Mouse (Mus musculus): Measurements from ENCODE around the gene Hist2h3c2. TPM values are rescaled to one million over a fixed set of nuclear protein-coding genes. Genes with fewer than 3 reads are reported as not detected.
"Not testable (repeated sequence)": the region's sequence is repeated elsewhere in the genome, so short reads cannot be mapped to it uniquely, and the experiment has no call there.

The Hist2h3c2 gene
- polyA plus RNA-seq, 1 experiment from 2014 or later = 2.4 TPM

DNA sequence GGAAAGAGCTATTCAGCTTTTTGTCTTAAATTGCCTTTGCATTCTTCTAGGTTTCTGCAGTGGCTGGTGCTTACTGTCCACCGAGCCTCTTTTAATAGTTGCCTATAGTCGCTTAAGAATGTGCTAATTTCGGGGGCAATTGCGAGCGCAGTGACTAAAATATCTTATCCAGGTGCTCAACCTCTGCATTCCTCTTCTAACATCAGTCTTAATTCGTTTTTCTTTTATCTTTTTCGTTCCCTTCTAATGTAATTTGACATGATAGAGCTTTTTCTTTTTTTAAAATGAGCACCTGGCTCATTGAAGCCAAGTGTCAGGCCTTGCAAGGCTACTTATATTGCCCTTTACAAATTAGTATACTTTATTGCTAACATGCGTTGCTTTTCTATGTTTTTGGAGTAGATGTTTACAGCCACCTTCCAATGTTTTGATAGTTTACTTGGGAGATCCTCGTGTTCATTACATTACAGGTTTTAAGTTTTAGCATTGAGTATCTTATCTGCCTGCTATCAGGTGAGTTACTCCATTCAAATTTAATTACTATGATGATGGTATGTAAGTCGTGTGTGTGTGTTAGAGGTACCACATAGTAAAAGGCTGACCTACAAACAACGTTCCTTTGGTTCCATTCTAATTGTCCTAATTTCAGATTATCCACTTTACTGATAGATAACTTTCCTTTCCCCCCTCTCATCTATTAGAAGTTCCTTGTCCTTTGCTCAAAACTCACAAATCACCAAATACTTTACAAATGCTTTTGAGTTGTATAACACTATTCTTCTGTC lies 8.6 kb upstream of the Hist2h3c2 start:
- Histone ChIP-seq H3K4me1 (replicated peaks; ENCODE audit: control insufficient read depth, insufficient read depth, low read length) (peaks cover 12% of the 10 kb centered on the region), H3K4me2 (ENCODE audit: low read length) (peak overlapping the region; percentile 35), H3K27ac (ENCODE audit: low read length) (no peak overlapping the region), H3K4me3 (replicated peaks; ENCODE audit: low read length) (peak overlapping the region; percentile 38), H3K36me3 (ENCODE audit: control insufficient read depth, insufficient read depth) (no peaks in the 10 kb centered on the region), H3K27me3 (replicated peaks; ENCODE audit: control insufficient read depth, insufficient read depth, low read length) (no peaks in the 10 kb centered on the region), H3K9me3 (ENCODE audit: control insufficient read depth, low read length) (no peaks in the 10 kb centered on the region), H3K9ac (replicated peaks; ENCODE audit: low read depth, low read length) (peak overlapping the region; percentile 37; the same call in 1 of the 2 replicates)
- no peak for ATAC-seq
- WGBS = 2% methylated on average over 11 of the region's 11 CpGs

DNA sequence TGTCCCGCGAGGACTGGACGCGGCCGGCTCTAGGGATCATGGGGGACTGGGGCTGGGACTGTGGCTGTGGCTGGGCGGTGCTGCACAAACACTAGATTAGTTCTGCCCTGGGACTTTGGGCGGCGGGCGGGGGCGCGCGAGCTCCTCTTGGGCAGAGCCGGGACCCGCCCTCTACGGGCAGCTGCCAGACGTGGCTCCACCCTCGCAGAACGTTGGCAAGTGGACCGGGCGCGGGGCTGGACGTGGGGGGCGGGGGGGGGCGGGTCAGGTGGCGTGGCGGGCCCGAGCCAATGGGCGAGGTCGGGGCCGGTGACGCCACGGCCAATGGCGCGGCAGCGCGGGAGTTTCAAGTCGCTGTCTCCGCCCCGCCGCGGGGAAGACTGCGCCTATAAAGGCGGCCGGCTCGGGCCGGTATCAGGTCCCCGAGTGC lies 7.5 kb upstream of the Hist2h3c2 start, which contains the start of gene Hist2h3c1:
Gene Hist2h3c1, plus strand, starts transcription at position 259 of the 430 bp plus-strand sequence.
- H3K4me2 ChIP-seq (ENCODE audit: low read length) = peak within 1 kb of the TSS; percentile 39
- not testable (repeated sequence) for H3K9me3 ChIP-seq (ENCODE audit: control insufficient read depth, low read length); H3K27ac ChIP-seq (ENCODE audit: low read length); H3K36me3 ChIP-seq (ENCODE audit: control insufficient read depth, insufficient read depth); H3K27me3 ChIP-seq (replicated peaks; ENCODE audit: control insufficient read depth, insufficient read depth, low read length)
- H3K9ac ChIP-seq (replicated peaks; ENCODE audit: low read depth, low read length) = peak within 1 kb of the TSS; percentile 37; the same call in 1 of the 2 replicates
- WGBS = no CpG with 5 or more reads among the region's 47 CpGs
- peak within 1 kb of the TSS; percentile 38 for H3K4me3 ChIP-seq (replicated peaks; ENCODE audit: low read length)
- peaks cover 12% of the 10 kb centered on the region for H3K4me1 ChIP-seq (replicated peaks; ENCODE audit: control insufficient read depth, insufficient read depth, low read length)
- peak; percentile 87 for ATAC-seq

DNA sequence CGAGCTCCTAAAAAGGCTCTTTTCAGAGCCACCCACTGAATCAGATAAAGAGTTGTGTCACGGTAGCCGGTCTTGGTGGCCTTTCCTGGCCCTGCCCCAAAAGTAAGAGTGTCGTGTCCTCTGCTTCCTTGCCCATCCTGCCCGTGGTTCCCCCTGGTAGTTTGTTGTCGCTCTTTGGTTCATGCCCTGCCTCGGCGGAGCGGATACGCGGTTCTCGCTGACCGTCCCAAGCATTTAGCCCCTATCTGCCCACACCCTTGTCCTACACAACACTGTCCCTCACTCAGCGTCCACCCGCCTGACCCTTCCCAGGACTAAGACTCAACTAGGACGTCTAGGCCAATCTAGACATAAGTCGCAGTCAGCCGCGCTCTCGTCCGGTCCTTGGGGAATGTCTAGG lies 7.1 kb upstream of the Hist2h3c2 start:
- H3K27me3 ChIP-seq (replicated peaks; ENCODE audit: control insufficient read depth, insufficient read depth, low read length); H3K9me3 ChIP-seq (ENCODE audit: control insufficient read depth, low read length); H3K36me3 ChIP-seq (ENCODE audit: control insufficient read depth, insufficient read depth); H3K9ac ChIP-seq (replicated peaks; ENCODE audit: low read depth, low read length); ATAC-seq; H3K27ac ChIP-seq (ENCODE audit: low read length): not testable (repeated sequence)
- H3K4me2 ChIP-seq (ENCODE audit: low read length) = peak overlapping the region; percentile 39
- peak overlapping the region; percentile 38 for H3K4me3 ChIP-seq (replicated peaks; ENCODE audit: low read length)
- 0% methylated on average over 9 of the region's 21 CpGs for WGBS
- H3K4me1 ChIP-seq (replicated peaks; ENCODE audit: control insufficient read depth, insufficient read depth, low read length) = peaks cover 12% of the 10 kb centered on the region

DNA sequence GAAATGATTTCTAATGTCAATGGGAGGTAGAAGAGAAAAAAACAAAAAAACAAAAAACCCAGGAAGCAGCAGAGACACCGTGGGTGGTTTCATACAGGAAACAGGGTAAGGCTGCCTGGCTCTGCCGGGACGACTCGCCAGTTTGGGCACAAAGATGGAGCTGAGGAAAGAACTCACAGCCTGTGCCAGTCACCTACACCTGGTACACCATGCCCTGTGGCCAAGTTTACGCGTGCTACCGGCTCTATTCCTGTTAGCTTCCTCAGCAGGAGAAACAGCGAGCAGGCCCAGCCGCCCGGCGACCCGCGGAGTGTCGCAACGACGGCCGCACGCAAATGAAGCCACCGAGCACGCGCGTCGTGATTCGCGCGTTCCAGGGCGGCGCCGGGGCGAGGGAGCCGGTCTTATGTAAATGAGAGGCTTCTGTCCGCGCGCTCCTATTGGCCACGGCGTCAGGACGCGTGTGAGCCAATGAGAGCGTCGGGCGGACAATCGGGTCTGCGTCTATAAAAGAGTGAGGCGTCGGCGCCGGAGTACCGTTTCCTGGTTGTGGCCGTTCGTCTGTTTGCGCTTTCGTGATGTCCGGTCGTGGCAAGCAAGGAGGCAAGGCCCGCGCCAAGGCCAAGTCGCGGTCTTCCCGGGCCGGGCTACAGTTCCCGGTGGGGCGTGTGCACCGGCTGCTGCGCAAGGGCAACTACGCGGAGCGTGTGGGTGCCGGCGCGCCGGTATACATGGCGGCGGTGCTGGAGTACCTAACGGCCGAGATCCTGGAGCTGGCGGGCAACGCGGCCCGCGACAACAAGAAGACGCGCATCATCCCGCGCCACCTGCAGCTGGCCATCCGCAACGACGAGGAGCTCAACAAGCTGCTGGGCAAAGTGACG lies 6.3 kb upstream of the Hist2h3c2 start, which contains the start of gene Hist2h2aa1:
Gene Hist2h2aa1, plus strand, starts transcription at position 495 of the 884 bp plus-strand sequence.
- Histone ChIP-seq H3K4me1 (replicated peaks; ENCODE audit: control insufficient read depth, insufficient read depth, low read length) (peaks cover 14% of the 10 kb centered on the region), H3K4me2 (ENCODE audit: low read length) (peak within 1 kb of the TSS; percentile 64), H3K4me3 (replicated peaks; ENCODE audit: low read length) (peak within 1 kb of the TSS; percentile 53), H3K27ac (ENCODE audit: low read length) (peak within 1 kb of the TSS; percentile 96), H3K9ac (replicated peaks; ENCODE audit: low read depth, low read length) (peak within 1 kb of the TSS; percentile 75)
- WGBS = under 1% methylated on average over 20 of the region's 88 CpGs
- not testable (repeated sequence) for H3K27me3 ChIP-seq (replicated peaks; ENCODE audit: control insufficient read depth, insufficient read depth, low read length); H3K9me3 ChIP-seq (ENCODE audit: control insufficient read depth, low read length); H3K36me3 ChIP-seq (ENCODE audit: control insufficient read depth, insufficient read depth)
- peak; percentile 90 for ATAC-seq

- ATAC-seq = no peak
- Histone ChIP-seq H3K27me3 (replicated peaks; ENCODE audit: control insufficient read depth, insufficient read depth, low read length) (no peaks in the 10 kb centered on the region), H3K9me3 (ENCODE audit: control insufficient read depth, low read length) (no peaks in the 10 kb centered on the region), H3K27ac (ENCODE audit: low read length) (0 out of 2 replicates have a peak overlapping the region, but pooled peaks have one; percentile 96), H3K4me3 (replicated peaks; ENCODE audit: low read length) (no peak overlapping the region), H3K4me2 (ENCODE audit: low read length) (no peak overlapping the region; the same call in 1 of the 2 replicates), H3K9ac (replicated peaks; ENCODE audit: low read depth, low read length) (no peak overlapping the region; the same call in 1 of the 2 replicates), H3K36me3 (ENCODE audit: control insufficient read depth, insufficient read depth) (no peaks in the 10 kb centered on the region), H3K4me1 (replicated peaks; ENCODE audit: control insufficient read depth, insufficient read depth, low read length) (peaks cover 14% of the 10 kb centered on the region)
- WGBS = 82% methylated on average over 7 of the region's 7 CpGs
Observed at GRCm38 (mm10) chr3:96243921-96244572, 5.1 kb upstream of the Hist2h3c2 start.

GRCm38 (mm10) chr3:96240799-96241197 lies 1.9 kb upstream of the Hist2h3c2 start:
- Histone ChIP-seq H3K36me3 (ENCODE audit: control insufficient read depth, insufficient read depth) (no peaks in the 10 kb centered on the region), H3K4me1 (replicated peaks; ENCODE audit: control insufficient read depth, insufficient read depth, low read length) (peaks cover 22% of the 10 kb centered on the region), H3K9me3 (ENCODE audit: control insufficient read depth, low read length) (no peaks in the 10 kb centered on the region), H3K4me2 (ENCODE audit: low read length) (peak overlapping the region; percentile 58), H3K4me3 (replicated peaks; ENCODE audit: low read length) (no peak overlapping the region), H3K9ac (replicated peaks; ENCODE audit: low read depth, low read length) (peak overlapping the region; percentile 45; the same call in 1 of the 2 replicates), H3K27ac (ENCODE audit: low read length) (peak overlapping the region; percentile 78), H3K27me3 (replicated peaks; ENCODE audit: control insufficient read depth, insufficient read depth, low read length) (no peaks in the 10 kb centered on the region)
- WGBS = 68% methylated on average over 9 of the region's 9 CpGs
- ATAC-seq = no peak

GRCm38 (mm10) chr3:96239949-96240798 lies 1.2 kb upstream of the Hist2h3c2 start, which contains the start of gene Hist2h2aa2:
TSS of gene Hist2h2aa2 (minus strand) at chr3:96240276.
- peaks cover 22% of the 10 kb centered on the region for H3K4me1 ChIP-seq (replicated peaks; ENCODE audit: control insufficient read depth, insufficient read depth, low read length)
- not testable (repeated sequence) for H3K36me3 ChIP-seq (ENCODE audit: control insufficient read depth, insufficient read depth); H3K9me3 ChIP-seq (ENCODE audit: control insufficient read depth, low read length); H3K27me3 ChIP-seq (replicated peaks; ENCODE audit: control insufficient read depth, insufficient read depth, low read length)
- ATAC-seq = peak; percentile 86
- peak within 1 kb of the TSS; percentile 46; the same call in 1 of the 2 replicates for H3K9ac ChIP-seq (replicated peaks; ENCODE audit: low read depth, low read length)
- H3K27ac ChIP-seq (ENCODE audit: low read length) = peak within 1 kb of the TSS; percentile 85
- WGBS = 4% methylated on average over 23 of the region's 85 CpGs
- H3K4me2 ChIP-seq (ENCODE audit: low read length) = peak within 1 kb of the TSS; percentile 58
- peak within 1 kb of the TSS; percentile 42 for H3K4me3 ChIP-seq (replicated peaks; ENCODE audit: low read length)

DNA sequence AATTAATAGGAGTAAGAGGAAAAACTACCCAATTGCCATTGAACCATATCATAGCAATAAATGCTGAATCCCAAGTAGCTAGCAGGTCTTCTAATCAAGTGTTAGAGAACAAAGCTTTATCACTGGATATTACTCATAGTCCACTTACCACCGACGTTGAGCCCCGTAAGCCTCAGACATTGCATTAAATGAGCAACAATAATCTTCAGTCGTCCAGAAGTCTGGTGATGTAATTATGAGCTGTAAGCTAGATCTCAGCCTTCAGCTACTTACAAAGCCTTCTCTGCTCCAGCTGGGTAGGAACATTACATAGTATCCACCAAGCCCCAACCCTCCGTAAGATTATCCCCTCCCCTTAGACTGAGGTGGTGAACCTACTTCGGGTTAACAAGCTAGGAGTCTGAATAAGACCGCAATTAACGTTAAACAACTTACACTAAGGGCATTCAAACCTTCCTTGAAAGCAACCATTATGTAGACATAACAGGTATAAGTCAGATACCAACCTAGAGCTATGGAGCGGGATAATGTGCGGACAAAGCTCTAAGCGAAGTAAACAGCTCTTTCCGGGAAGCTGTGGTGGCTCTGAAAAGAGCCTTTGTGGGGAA lies 919 bp downstream of the Hist2h3c2 start:
- Histone ChIP-seq H3K4me1 (replicated peaks; ENCODE audit: control insufficient read depth, insufficient read depth, low read length) (peaks cover 16% of the 10 kb centered on the region), H3K4me3 (replicated peaks; ENCODE audit: low read length) (peak overlapping the region; percentile 40), H3K9me3 (ENCODE audit: control insufficient read depth, low read length) (no peaks in the 10 kb centered on the region), H3K9ac (replicated peaks; ENCODE audit: low read depth, low read length) (peak overlapping the region; percentile 51), H3K27ac (ENCODE audit: low read length) (peak overlapping the region; percentile 42), H3K4me2 (ENCODE audit: low read length) (peak overlapping the region; percentile 48), H3K27me3 (replicated peaks; ENCODE audit: control insufficient read depth, insufficient read depth, low read length) (no peaks in the 10 kb centered on the region), H3K36me3 (ENCODE audit: control insufficient read depth, insufficient read depth) (no peaks in the 10 kb centered on the region)
- WGBS = under 1% methylated on average over 12 of the region's 12 CpGs
- ATAC-seq = no peak
